Mouse (Mus musculus): ENCODE results near the gene Zfp651. TPM values are rescaled to one million over a fixed set of nuclear protein-coding genes. Genes with fewer than 3 reads are reported as not detected.

The Zfp651 gene
- polyA plus RNA-seq, 1 experiment from 2014 or later: 18.9 TPM

- H3K4me2 ChIP-seq: no peak overlapping the region
- H3K27ac ChIP-seq: no peak overlapping the region
- no peak overlapping the region for H3K4me3 ChIP-seq (replicated peaks)
- peaks cover 20% of the 10 kb centered on the region; the same call in 1 of the 2 replicates for H3K4me1 ChIP-seq
- H3K27me3 ChIP-seq (replicated peaks): no peaks in the 10 kb centered on the region
- 36% methylated on average over 1 of the region's 1 CpGs for WGBS
- H3K9me3 ChIP-seq: no peaks in the 10 kb centered on the region
- no peak for ATAC-seq (ENCODE audit: insufficient read depth, low FRiP score, low read depth)
- H3K36me3 ChIP-seq: no peaks in the 10 kb centered on the region
- no peak overlapping the region for H3K9ac ChIP-seq
Measured at GRCm38 (mm10) chr9:121794972-121795539, 35.9 kb downstream of the Zfp651 start.

- Histone ChIP-seq H3K9ac (no peak overlapping the region), H3K27ac (no peak overlapping the region), H3K4me3 (replicated peaks) (no peak overlapping the region)
Measured at GRCm38 (mm10) chr9:121797722-121798121, 38.6 kb downstream of the Zfp651 start.

GRCm38 (mm10) chr9:121798887-121799520, 39.9 kb downstream of the Zfp651 start:
- no peak for ATAC-seq (ENCODE audit: insufficient read depth, low FRiP score, low read depth)
- 0 out of 2 replicates have a peak, but pooled peaks cover 4% of the 10 kb centered on the region for H3K4me1 ChIP-seq
- no peaks in the 10 kb centered on the region for H3K9me3 ChIP-seq
- WGBS: 43% methylated on average over 6 of the region's 6 CpGs
- H3K36me3 ChIP-seq: no peaks in the 10 kb centered on the region
- no peak overlapping the region for H3K4me3 ChIP-seq (replicated peaks)
- H3K4me2 ChIP-seq: no peak overlapping the region
- H3K27me3 ChIP-seq (replicated peaks): no peaks in the 10 kb centered on the region
- H3K9ac ChIP-seq: no peak overlapping the region
- H3K27ac ChIP-seq: no peak overlapping the region

More at GRCm38 (mm10) chr9:121797722-121798121, 38.6 kb downstream of the Zfp651 start:
- no peaks in the 10 kb centered on the region for H3K36me3 ChIP-seq
- 15% methylated on average over 12 of the region's 12 CpGs for WGBS
- peak; percentile 76 for ATAC-seq (ENCODE audit: insufficient read depth, low FRiP score, low read depth)
- peak overlapping the region; percentile 43 for H3K4me2 ChIP-seq
- H3K27me3 ChIP-seq (replicated peaks): no peaks in the 10 kb centered on the region
- H3K9me3 ChIP-seq: no peaks in the 10 kb centered on the region
- H3K4me1 ChIP-seq: 0 out of 2 replicates have a peak, but pooled peaks cover 1% of the 10 kb centered on the region

GRCm38 (mm10) chr9:121802747-121803146, 43.6 kb downstream of the Zfp651 start:
- Histone ChIP-seq H3K9me3 (no peaks in the 10 kb centered on the region), H3K27ac (no peak overlapping the region), H3K4me3 (replicated peaks) (no peak overlapping the region), H3K36me3 (no peaks in the 10 kb centered on the region), H3K27me3 (replicated peaks) (no peaks in the 10 kb centered on the region), H3K9ac (no peak overlapping the region), H3K4me2 (no peak overlapping the region), H3K4me1 (0 out of 2 replicates have a peak, but pooled peaks cover 4% of the 10 kb centered on the region)
- 51% methylated on average over 7 of the region's 7 CpGs for WGBS
- ATAC-seq (ENCODE audit: insufficient read depth, low FRiP score, low read depth): no peak

- Histone ChIP-seq H3K4me2 (no peak overlapping the region), H3K4me1 (0 out of 2 replicates have a peak, but pooled peaks cover 11% of the 10 kb centered on the region), H3K4me3 (replicated peaks) (no peak overlapping the region), H3K9ac (no peak overlapping the region), H3K27me3 (replicated peaks) (no peaks in the 10 kb centered on the region), H3K36me3 (no peaks in the 10 kb centered on the region), H3K27ac (no peak overlapping the region), H3K9me3 (no peaks in the 10 kb centered on the region)
- ATAC-seq (ENCODE audit: insufficient read depth, low FRiP score, low read depth): no peak
- 59% methylated on average over 1 of the region's 1 CpGs for WGBS
Measured at GRCm38 (mm10) chr9:121807546-121807945, 48.4 kb downstream of the Zfp651 start.

DNA sequence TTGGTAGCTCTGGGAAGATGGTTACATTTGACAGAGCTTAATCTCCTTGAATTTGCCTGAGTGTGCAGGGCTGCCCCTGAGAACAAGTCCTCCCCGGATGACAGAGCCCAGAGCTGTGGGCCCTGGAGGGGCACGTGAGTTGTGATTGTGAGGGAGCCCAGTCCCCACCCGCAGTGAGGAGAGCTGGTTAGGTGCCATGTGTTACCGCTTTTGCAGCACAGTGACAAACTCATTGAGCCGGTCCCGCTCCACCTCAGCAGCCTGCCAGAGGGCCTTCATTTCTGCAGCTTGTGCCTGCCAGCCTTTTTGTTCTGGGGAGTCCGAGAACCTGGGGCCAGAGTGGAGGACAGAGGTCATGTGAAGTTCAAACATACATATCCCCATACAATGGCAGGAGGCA, 48.8 kb downstream of the Zfp651 start:
- H3K9me3 ChIP-seq: no peaks in the 10 kb centered on the region
- ATAC-seq (ENCODE audit: insufficient read depth, low FRiP score, low read depth): no peak
- WGBS: 61% methylated on average over 7 of the region's 7 CpGs
- no peaks in the 10 kb centered on the region for H3K27me3 ChIP-seq (replicated peaks)
- H3K9ac ChIP-seq: no peak overlapping the region
- H3K36me3 ChIP-seq: no peaks in the 10 kb centered on the region
- H3K4me3 ChIP-seq (replicated peaks): no peak overlapping the region
- 0 out of 2 replicates have a peak, but pooled peaks cover 7% of the 10 kb centered on the region for H3K4me1 ChIP-seq
- H3K27ac ChIP-seq: no peak overlapping the region
- no peak overlapping the region for H3K4me2 ChIP-seq

DNA sequence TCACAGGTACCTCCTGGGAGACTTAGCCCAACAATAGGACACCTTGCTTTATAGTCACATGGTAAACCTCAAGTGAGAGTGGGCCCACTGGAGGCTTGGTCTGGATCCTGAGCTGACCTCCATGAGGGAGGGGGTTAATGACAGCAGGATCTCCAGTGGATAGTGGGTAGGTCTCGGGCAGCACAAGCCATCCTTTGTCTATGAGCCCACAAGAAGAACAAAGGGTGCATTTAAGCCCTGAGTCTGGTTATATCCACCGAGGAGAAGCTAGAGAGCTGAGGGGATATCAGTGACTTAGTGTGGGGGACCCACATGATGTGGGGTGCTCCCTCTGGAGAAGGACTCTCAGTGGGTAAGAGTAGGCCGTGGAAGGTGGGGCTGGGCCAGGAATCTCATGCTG, 49.4 kb downstream of the Zfp651 start:
- H3K9ac ChIP-seq: no peak overlapping the region
- no peak overlapping the region for H3K27ac ChIP-seq
- no peaks in the 10 kb centered on the region for H3K36me3 ChIP-seq
- ATAC-seq (ENCODE audit: insufficient read depth, low FRiP score, low read depth): no peak
- 0 out of 2 replicates have a peak, but pooled peaks cover 7% of the 10 kb centered on the region for H3K4me1 ChIP-seq
- no peaks in the 10 kb centered on the region for H3K9me3 ChIP-seq
- H3K27me3 ChIP-seq (replicated peaks): no peaks in the 10 kb centered on the region
- 71% methylated on average over 3 of the region's 3 CpGs for WGBS
- no peak overlapping the region for H3K4me2 ChIP-seq
- H3K4me3 ChIP-seq (replicated peaks): no peak overlapping the region

- H3K9me3 ChIP-seq: no peaks in the 10 kb centered on the region
- 0 out of 2 replicates have a peak, but pooled peaks cover 7% of the 10 kb centered on the region for H3K4me1 ChIP-seq
- no peak overlapping the region for H3K9ac ChIP-seq
- H3K4me3 ChIP-seq (replicated peaks): no peak overlapping the region
- H3K27ac ChIP-seq: no peak overlapping the region
- H3K36me3 ChIP-seq: no peaks in the 10 kb centered on the region
- no peaks in the 10 kb centered on the region for H3K27me3 ChIP-seq (replicated peaks)
- WGBS: 48% methylated on average over 15 of the region's 15 CpGs
- H3K4me2 ChIP-seq: no peak overlapping the region
- no peak for ATAC-seq (ENCODE audit: insufficient read depth, low FRiP score, low read depth)
Measured at GRCm38 (mm10) chr9:121810081-121810821, 51.1 kb downstream of the Zfp651 start.

GRCm38 (mm10) chr9:121815183-121815582, 56.1 kb downstream of the Zfp651 start:
- H3K4me3 ChIP-seq (replicated peaks): no peak overlapping the region
- H3K27me3 ChIP-seq (replicated peaks): no peaks in the 10 kb centered on the region
- no peaks in the 10 kb centered on the region for H3K36me3 ChIP-seq
- H3K27ac ChIP-seq: no peak overlapping the region
- no peak overlapping the region for H3K4me2 ChIP-seq
- no peaks in the 10 kb centered on the region for H3K9me3 ChIP-seq
- H3K9ac ChIP-seq: no peak overlapping the region
- H3K4me1 ChIP-seq: 0 out of 2 replicates have a peak, but pooled peaks cover 7% of the 10 kb centered on the region
- 73% methylated on average over 6 of the region's 6 CpGs for WGBS
- no peak for ATAC-seq (ENCODE audit: insufficient read depth, low FRiP score, low read depth)

- Histone ChIP-seq H3K4me3 (replicated peaks) (no peak overlapping the region), H3K36me3 (no peaks in the 10 kb centered on the region), H3K27ac (peak overlapping the region; percentile 21; the same call in 1 of the 2 replicates), H3K9ac (no peak overlapping the region), H3K4me2 (peak overlapping the region; percentile 23; the same call in 1 of the 2 replicates), H3K27me3 (replicated peaks) (no peaks in the 10 kb centered on the region), H3K9me3 (no peaks in the 10 kb centered on the region), H3K4me1 (0 out of 2 replicates have a peak, but pooled peaks cover 4% of the 10 kb centered on the region)
- 0 out of 2 replicates have a peak, but pooled peaks have one; percentile 11 for ATAC-seq (ENCODE audit: insufficient read depth, low FRiP score, low read depth)
- WGBS: 43% methylated on average over 9 of the region's 9 CpGs
Measured at GRCm38 (mm10) chr9:121819073-121819770, 60.1 kb downstream of the Zfp651 start.

- WGBS: 42% methylated on average over 7 of the region's 7 CpGs
- Histone ChIP-seq H3K27me3 (replicated peaks) (no peaks in the 10 kb centered on the region), H3K4me3 (replicated peaks) (no peak overlapping the region), H3K9ac (no peak overlapping the region), H3K36me3 (no peaks in the 10 kb centered on the region), H3K27ac (peak overlapping the region; percentile 21; the same call in 1 of the 2 replicates), H3K4me2 (no peak overlapping the region), H3K4me1 (0 out of 2 replicates have a peak, but pooled peaks cover 4% of the 10 kb centered on the region), H3K9me3 (no peaks in the 10 kb centered on the region)
- ATAC-seq (ENCODE audit: insufficient read depth, low FRiP score, low read depth): no peak
Measured at GRCm38 (mm10) chr9:121819771-121820471, 60.8 kb downstream of the Zfp651 start.

All from stomach, embryonic 15.5 days (tissue).